Mouse (Mus musculus): ENCODE results near the gene Rc3h2.

The Rc3h2 gene

GRCm38 (mm10) chr2:37422306-37423304, at the start of gene Rc3h2:
Rc3h2 (minus strand) TSS chr2:37422903.
- peak; percentile 99 for DNase-seq (ENCODE audit: low read depth)

- DNase-seq (ENCODE audit: low read depth): no peak
Observed at GRCm38 (mm10) chr2:37466266-37466665, 43.6 kb upstream of the Rc3h2 start.

GRCm38 (mm10) chr2:37460707-37461106, 38.0 kb upstream of the Rc3h2 start:
- no peak for DNase-seq (ENCODE audit: low read depth)

- DNase-seq (ENCODE audit: low read depth): no peak
Observed at GRCm38 (mm10) chr2:37452376-37452760, 29.7 kb upstream of the Rc3h2 start.

- peak; percentile 93 for DNase-seq (ENCODE audit: low read depth)
Observed at GRCm38 (mm10) chr2:37451667-37452375, 29.1 kb upstream of the Rc3h2 start.

GRCm38 (mm10) chr2:37442611-37443591, 20.2 kb upstream of the Rc3h2 start, which contains the start of the genes Zbtb26, Zbtb6 and Rabgap1:
Zbtb26 (minus strand) TSS chr2:37443135.
Zbtb6 (minus strand) TSS chr2:37443171.
Rabgap1 (plus strand) TSS chr2:37443279.
- DNase-seq (ENCODE audit: low read depth): peak; percentile 96

- peak; percentile 66 for DNase-seq (ENCODE audit: low read depth)
Observed at GRCm38 (mm10) chr2:37431609-37432008, 8.9 kb upstream of the Rc3h2 start.

GRCm38 (mm10) chr2:37430593-37431464, 8.1 kb upstream of the Rc3h2 start:
- peak; percentile 91 for DNase-seq (ENCODE audit: low read depth)

GRCm38 (mm10) chr2:37423671-37424070, 968 bp upstream of the Rc3h2 start:
- peak; percentile 69 for DNase-seq (ENCODE audit: low read depth)

GRCm38 (mm10) chr2:37421903-37422302, 800 bp downstream of the Rc3h2 start:
- no peak for DNase-seq (ENCODE audit: low read depth)

GRCm38 (mm10) chr2:37395539-37395938, 27.2 kb downstream of the Rc3h2 start:
- peak; percentile 57 for DNase-seq (ENCODE audit: low read depth)

GRCm38 (mm10) chr2:37382921-37383320, 39.8 kb downstream of the Rc3h2 start:
- DNase-seq (ENCODE audit: low read depth): no peak

- peak; percentile 83 for DNase-seq (ENCODE audit: low read depth)
Observed at GRCm38 (mm10) chr2:37380189-37380588, 42.5 kb downstream of the Rc3h2 start.

- peak; percentile 93 for DNase-seq (ENCODE audit: low read depth)
Observed at GRCm38 (mm10) chr2:37376018-37376417, 46.7 kb downstream of the Rc3h2 start.

- DNase-seq (ENCODE audit: low read depth): no peak
Observed at GRCm38 (mm10) chr2:37370651-37371050, 52.1 kb downstream of the Rc3h2 start.

GRCm38 (mm10) chr2:37359908-37360307, 62.8 kb downstream of the Rc3h2 start:
- peak; percentile 26 for DNase-seq (ENCODE audit: low read depth)

GRCm38 (mm10) chr2:37358633-37359540, 63.8 kb downstream of the Rc3h2 start, which contains the start of gene Pdcl:
Pdcl (minus strand) TSS chr2:37359332.
- peak; percentile 99 for DNase-seq (ENCODE audit: low read depth)

GRCm38 (mm10) chr2:37355571-37355970, 67.1 kb downstream of the Rc3h2 start:
- no peak for DNase-seq (ENCODE audit: low read depth)

GRCm38 (mm10) chr2:37351671-37352070, 71.0 kb downstream of the Rc3h2 start:
- DNase-seq (ENCODE audit: low read depth): no peak

Measured in 416B (cell line).